Mouse (Mus musculus) embryonic facial prominence, embryonic 14.5 days (tissue): Measurements from ENCODE around the gene Cep170. TPM values are rescaled to one million over a fixed set of nuclear protein-coding genes. Genes with fewer than 3 reads are reported as not detected.

ENCODE experiments used
- ATAC-seq: fragments of 200-750 bp; cut with Nextera tagmentation; 2 replicates; pipeline ENCODE4 v1.8.0; 2017; ENCODE audit warnings: low read depth, moderate number of reproducible peaks, moderate TSS enrichment
- DNase-seq: peaks from one replicate; pipeline ENCODE4 v3.0.0-alpha.2; 2015; ENCODE audit warnings: low spot score
- H3K27ac ChIP-seq: fragments of 300-500 bp; sonication (generic); replicated peaks from 2 replicates; pipeline ENCODE4 v1.5.1; 2014; ENCODE audit warnings: low read depth, mild to moderate bottlenecking, low read length, moderate library complexity
- H3K27me3 ChIP-seq: fragments of 300-500 bp; sonication (generic); replicated peaks from 2 replicates; pipeline ENCODE4 v1.6.1; 2014; ENCODE audit warnings: low read length; ENCODE audit not compliant: control insufficient read depth, insufficient read depth
- H3K36me3 ChIP-seq: fragments of 300-500 bp; sonication (generic); 2 replicates; pipeline ENCODE4 v1.6.1; 2014; ENCODE audit warnings: low read length, mixed read lengths; ENCODE audit not compliant: control insufficient read depth, insufficient read depth
- H3K4me1 ChIP-seq: fragments of 300-500 bp; sonication (generic); 2 replicates; pipeline ENCODE4 v1.6.1; 2014; ENCODE audit warnings: antibody characterized with exemption, low read length; ENCODE audit not compliant: control insufficient read depth, insufficient read depth
- H3K4me2 ChIP-seq: fragments of 300-500 bp; sonication (generic); 2 replicates; pipeline ENCODE4 v1.6.1; 2014; ENCODE audit warnings: low read depth, mild to moderate bottlenecking, low read length, moderate library complexity, mixed read lengths
- H3K4me3 ChIP-seq: fragments of 300-500 bp; sonication (generic); 2 replicates; pipeline ENCODE4 v1.5.1; 2014; ENCODE audit warnings: low read depth, mild to moderate bottlenecking, low read length
- H3K9ac ChIP-seq: fragments of 300-500 bp; sonication (generic); 2 replicates; pipeline ENCODE4 v1.6.1; 2014; ENCODE audit warnings: low read depth, mild to moderate bottlenecking, low read length, moderate library complexity, mixed read lengths
- H3K9me3 ChIP-seq: fragments of 300-500 bp; sonication (generic); 2 replicates; pipeline ENCODE4 v1.6.1; 2016; ENCODE audit warnings: low read length; ENCODE audit not compliant: control insufficient read depth
- WGBS: fragments of 180-500 bp; shearing (Covaris S2); extraction: QIAGEN DNeasy Blood & Tissue Kit; methylation state at CpG from one replicate; pipeline ENCODE4 v1.1.7; 2014; 5-methylcytosine and 5-hydroxymethylcytosine counted together
- polyA plus RNA-seq: library from polyadenylated mRNA; unstranded; fragments of >200 nt; fragmentation: Nextera tagmentation; extraction: Ambion mirVana; gene quantifications from 2 replicates; pipeline ENCODE4 v1.2.1, GENCODE M21; 2014

Cep170 gene
- polyA plus RNA-seq, 1 experiment from 2014 or later, result 36.0 TPM

DNA sequence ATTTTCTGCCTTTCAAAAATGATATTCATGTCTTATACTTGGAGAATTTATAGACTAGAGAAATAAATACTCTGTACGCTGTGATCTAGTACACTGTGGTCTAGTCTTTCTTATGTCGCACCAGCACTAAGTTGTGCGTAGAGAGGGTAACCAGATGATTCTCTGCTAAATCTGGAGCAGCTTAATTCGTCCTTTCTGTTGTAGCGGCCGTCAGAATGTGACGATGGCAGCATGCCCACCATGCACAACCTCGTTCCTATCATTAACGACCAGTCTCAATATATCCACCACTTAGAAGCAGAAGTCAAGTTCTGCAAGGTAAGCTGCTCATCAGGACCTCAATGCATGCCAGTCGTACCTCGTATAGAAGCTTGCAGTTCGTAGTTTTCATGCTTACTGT lies 14.8 kb upstream of the Cep170 start:
- H3K4me1 ChIP-seq, result no peaks in the 10 kb centered on the region
- WGBS, result 90% methylated on average over 12 of the region's 12 CpGs
- no peaks in the 10 kb centered on the region for H3K9me3 ChIP-seq
- H3K27me3 ChIP-seq, result no peaks in the 10 kb centered on the region
- H3K36me3 ChIP-seq, result peaks cover 8% of the 10 kb centered on the region; the same call in 1 of the 2 replicates
- no peak overlapping the region for H3K27ac ChIP-seq
- DNase-seq (no peak), ATAC-seq (no peak)
- H3K9ac ChIP-seq, result no peak overlapping the region
- no peak overlapping the region for H3K4me2 ChIP-seq
- no peak overlapping the region for H3K4me3 ChIP-seq

DNA sequence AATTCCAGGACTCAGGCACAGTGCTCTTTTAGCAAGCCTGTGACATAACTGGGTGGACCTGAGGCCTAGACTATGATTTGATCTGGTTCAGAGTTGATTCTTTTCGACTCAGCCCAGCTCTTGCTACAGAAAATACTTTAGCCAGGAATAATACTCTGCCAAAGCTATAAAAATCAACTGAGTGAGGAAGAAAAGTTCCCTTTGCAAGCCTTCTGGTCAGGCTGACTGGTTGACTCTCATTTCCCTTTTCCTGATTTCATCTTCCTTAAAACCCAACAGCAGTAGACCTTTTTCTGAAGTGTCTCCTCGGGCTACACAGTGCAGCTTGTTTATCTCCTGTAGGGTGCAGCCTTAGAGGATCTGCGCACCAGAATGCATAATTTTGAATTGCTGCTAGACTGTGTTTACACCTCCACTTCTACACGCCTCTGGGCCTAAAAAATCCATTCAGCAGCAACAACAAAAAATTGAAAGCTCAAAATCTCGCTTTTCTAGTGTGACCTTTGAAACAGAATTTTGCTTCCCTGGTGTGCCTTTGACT lies 14.1 kb upstream of the Cep170 start:
- no peak overlapping the region for H3K4me3 ChIP-seq
- H3K4me1 ChIP-seq, result no peaks in the 10 kb centered on the region
- no peak overlapping the region for H3K4me2 ChIP-seq
- H3K9me3 ChIP-seq, result no peaks in the 10 kb centered on the region
- ATAC-seq (no peak), DNase-seq (no peak)
- H3K9ac ChIP-seq, result no peak overlapping the region
- H3K36me3 ChIP-seq, result peaks cover 8% of the 10 kb centered on the region; the same call in 1 of the 2 replicates
- H3K27ac ChIP-seq, result no peak overlapping the region
- no peaks in the 10 kb centered on the region for H3K27me3 ChIP-seq
- WGBS, result 79% methylated on average over 5 of the region's 5 CpGs

DNA sequence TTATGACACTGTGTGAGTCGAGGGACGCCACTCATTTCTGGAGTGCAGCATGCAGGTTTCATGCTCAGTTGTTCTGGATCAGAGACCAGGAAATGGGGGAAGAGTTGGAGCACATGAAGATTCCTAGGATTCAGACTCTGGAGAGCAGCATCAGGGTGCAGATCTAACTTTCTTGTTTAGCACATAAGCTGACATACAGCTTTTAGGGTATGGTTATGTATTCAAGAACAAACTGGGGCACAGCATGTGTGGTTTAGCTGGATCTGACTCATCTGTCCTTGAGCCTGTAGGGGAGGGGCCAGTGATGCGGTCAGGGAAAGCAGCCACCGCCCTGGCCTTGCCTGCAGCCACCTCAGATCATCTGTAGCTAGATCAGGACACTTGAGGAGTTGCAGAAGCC lies 13.5 kb upstream of the Cep170 start:
- DNase-seq, result no peak
- Histone ChIP-seq H3K4me1 (no peaks in the 10 kb centered on the region), H3K4me2 (no peak overlapping the region), H3K36me3 (peaks cover 8% of the 10 kb centered on the region; the same call in 1 of the 2 replicates), H3K9ac (no peak overlapping the region), H3K27me3 (no peaks in the 10 kb centered on the region), H3K9me3 (no peaks in the 10 kb centered on the region), H3K27ac (no peak overlapping the region), H3K4me3 (no peak overlapping the region)
- no peak for ATAC-seq
- WGBS, result 75% methylated on average over 4 of the region's 4 CpGs

DNA sequence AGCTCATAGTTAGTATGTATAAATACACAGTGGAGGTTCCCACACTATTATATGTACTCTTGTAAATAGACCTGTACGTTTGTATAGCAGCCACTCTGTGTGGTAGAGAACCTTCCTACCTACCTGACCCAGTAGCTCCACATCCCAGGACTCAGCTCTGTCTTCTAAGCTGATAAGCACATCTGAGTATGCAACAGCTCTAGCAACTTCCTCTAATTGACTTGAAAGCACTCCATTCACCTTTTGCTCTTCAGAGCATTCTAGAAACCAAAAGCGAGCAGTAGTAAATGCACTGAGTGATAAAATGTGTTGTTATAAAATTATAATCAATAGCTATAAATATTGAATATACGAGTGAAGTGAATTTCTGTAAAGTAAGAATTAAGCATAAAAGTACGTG lies 13.1 kb upstream of the Cep170 start:
- no peak overlapping the region for H3K9ac ChIP-seq

DNA sequence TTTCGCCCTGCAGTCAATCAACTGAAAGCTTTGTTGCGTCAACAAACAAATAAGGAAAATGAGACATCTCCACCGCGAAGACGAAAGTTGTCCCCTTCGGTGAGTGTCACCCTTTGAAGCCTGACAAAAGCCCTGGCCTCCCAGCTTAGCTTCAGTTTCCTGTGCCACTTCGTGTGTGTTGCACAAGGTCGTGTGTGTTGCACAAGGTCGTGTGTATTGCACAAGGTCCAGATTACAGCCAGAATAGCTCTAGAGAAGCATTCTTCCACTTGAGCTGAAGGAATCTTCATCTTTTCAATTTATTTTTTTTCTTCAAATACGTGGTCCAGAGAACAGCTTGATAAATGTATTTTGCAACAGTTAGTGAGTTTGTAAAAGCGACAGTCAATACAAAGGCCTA lies 12.3 kb upstream of the Cep170 start:
- Histone ChIP-seq H3K9me3 (no peaks in the 10 kb centered on the region), H3K4me1 (no peaks in the 10 kb centered on the region), H3K4me3 (no peak overlapping the region), H3K27ac (no peak overlapping the region), H3K9ac (no peak overlapping the region), H3K36me3 (peaks cover 8% of the 10 kb centered on the region; the same call in 1 of the 2 replicates), H3K27me3 (no peaks in the 10 kb centered on the region), H3K4me2 (no peak overlapping the region)
- 82% methylated on average over 11 of the region's 11 CpGs for WGBS
- no peak for ATAC-seq
- DNase-seq, result no peak

More for the DNA sequence above, 13.1 kb upstream of the Cep170 start:
- no peak overlapping the region for H3K4me2 ChIP-seq
- H3K9me3 ChIP-seq, result no peaks in the 10 kb centered on the region
- H3K36me3 ChIP-seq, result peaks cover 8% of the 10 kb centered on the region; the same call in 1 of the 2 replicates
- DNase-seq (no peak), ATAC-seq (no peak)
- no peaks in the 10 kb centered on the region for H3K4me1 ChIP-seq
- H3K27me3 ChIP-seq, result no peaks in the 10 kb centered on the region
- WGBS, result 85% methylated on average over 4 of the region's 4 CpGs
- H3K27ac ChIP-seq, result no peak overlapping the region
- H3K4me3 ChIP-seq, result no peak overlapping the region

DNA sequence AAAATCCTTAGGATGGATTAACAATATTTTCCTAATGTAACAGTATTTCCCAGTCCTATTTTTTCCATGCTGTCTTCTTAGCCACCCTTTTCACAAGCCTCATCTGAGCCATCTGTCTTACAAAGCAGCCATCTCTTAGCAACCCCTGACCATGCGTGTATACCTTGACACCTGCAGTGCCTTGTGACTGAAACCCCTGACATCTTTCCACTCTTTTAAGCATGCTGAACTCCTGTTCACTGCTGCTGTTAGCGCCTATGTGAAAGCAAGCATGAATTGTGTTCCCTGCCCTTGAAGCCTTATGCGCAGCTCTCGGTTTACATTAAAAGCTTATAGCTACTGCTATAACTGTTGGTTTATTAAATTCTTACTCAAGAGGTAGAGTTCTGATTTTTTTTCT lies 11.2 kb upstream of the Cep170 start:
- DNase-seq (no peak), ATAC-seq (no peak)
- Histone ChIP-seq H3K27ac (no peak overlapping the region), H3K4me3 (no peak overlapping the region), H3K9ac (no peak overlapping the region), H3K9me3 (no peaks in the 10 kb centered on the region), H3K27me3 (no peaks in the 10 kb centered on the region), H3K4me1 (no peaks in the 10 kb centered on the region), H3K36me3 (peaks cover 8% of the 10 kb centered on the region; the same call in 1 of the 2 replicates), H3K4me2 (no peak overlapping the region)
- 89% methylated on average over 4 of the region's 4 CpGs for WGBS

DNA sequence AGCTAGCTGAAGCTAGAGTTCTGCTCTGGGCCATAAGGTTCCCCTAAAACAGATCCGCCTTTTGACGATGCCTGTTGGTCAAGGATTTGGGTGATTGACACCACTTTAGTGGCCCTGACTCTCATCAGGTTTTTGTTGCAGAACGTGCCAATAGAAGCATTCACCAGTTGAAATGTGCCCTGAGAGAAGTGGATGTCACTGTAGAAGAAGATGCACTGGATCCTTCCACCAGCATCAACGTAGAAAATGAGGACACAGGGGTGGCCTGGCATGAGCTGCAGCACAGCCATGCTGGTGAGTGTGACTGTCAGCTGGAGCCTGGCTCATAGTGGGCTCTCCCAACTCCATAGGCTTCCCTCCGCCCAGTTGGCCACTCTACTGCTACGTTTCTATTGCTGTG lies 10.7 kb upstream of the Cep170 start:
- ATAC-seq (no peak), DNase-seq (no peak)
- Histone ChIP-seq H3K9ac (no peak overlapping the region), H3K9me3 (no peaks in the 10 kb centered on the region), H3K4me3 (no peak overlapping the region), H3K4me2 (no peak overlapping the region), H3K4me1 (no peaks in the 10 kb centered on the region), H3K36me3 (peaks cover 8% of the 10 kb centered on the region; the same call in 1 of the 2 replicates), H3K27ac (no peak overlapping the region), H3K27me3 (no peaks in the 10 kb centered on the region)
- 83% methylated on average over 6 of the region's 6 CpGs for WGBS

DNA sequence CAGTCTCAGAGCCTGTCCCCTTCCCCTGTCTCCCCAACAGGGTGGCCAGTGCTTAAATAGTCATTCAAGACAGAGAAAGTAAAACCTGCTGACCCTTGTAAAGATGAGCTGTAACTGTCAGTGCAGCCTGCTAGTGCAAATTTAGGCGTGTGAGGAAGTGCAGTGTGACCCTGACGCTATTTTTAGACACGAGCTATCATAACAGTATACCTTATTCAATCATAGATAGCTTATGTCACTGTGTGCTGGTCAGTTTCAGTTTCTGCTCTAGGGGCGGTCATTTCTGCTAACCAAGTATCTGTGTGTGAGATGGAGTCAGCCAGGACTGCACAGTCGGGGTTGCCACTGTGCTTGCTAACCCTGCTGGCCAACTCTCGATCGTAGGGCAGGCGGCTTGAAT lies 10.0 kb upstream of the Cep170 start:
- peaks cover 7% of the 10 kb centered on the region; the same call in 1 of the 2 replicates for H3K36me3 ChIP-seq
- no peaks in the 10 kb centered on the region for H3K9me3 ChIP-seq
- WGBS, result 83% methylated on average over 8 of the region's 8 CpGs
- no peak overlapping the region for H3K4me2 ChIP-seq
- no peak for ATAC-seq
- no peak overlapping the region for H3K4me3 ChIP-seq
- H3K27me3 ChIP-seq, result no peaks in the 10 kb centered on the region
- H3K9ac ChIP-seq, result no peak overlapping the region
- no peaks in the 10 kb centered on the region for H3K4me1 ChIP-seq
- no peak overlapping the region for H3K27ac ChIP-seq
- DNase-seq, result no peak

DNA sequence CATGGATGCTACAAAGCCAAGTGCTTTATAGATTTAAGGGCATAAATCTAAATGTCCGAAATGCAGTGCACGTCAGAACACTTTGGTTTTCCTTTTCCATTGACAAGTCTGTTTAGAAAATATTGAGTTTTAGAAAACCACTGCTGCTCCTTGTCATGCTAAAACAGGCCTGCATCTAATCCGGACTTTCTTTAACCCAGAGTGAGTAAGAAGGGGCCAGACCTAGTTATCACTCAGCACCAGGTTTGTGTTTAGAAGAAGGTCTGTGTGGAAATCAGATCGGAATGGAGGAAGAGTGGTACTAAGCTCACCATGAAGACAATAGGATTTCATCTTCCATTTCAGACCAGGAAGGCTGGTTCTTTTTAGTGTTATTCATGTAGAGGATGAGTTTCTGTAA lies 9.1 kb upstream of the Cep170 start:
- no peak for ATAC-seq
- Histone ChIP-seq H3K36me3 (peaks cover 3% of the 10 kb centered on the region; the same call in 1 of the 2 replicates), H3K27ac (0 out of 2 replicates have a peak overlapping the region, but pooled peaks have one; percentile 10), H3K4me3 (no peak overlapping the region), H3K9me3 (no peaks in the 10 kb centered on the region), H3K27me3 (no peaks in the 10 kb centered on the region), H3K9ac (no peak overlapping the region), H3K4me1 (no peaks in the 10 kb centered on the region), H3K4me2 (no peak overlapping the region)
- WGBS, result 70% methylated on average over 4 of the region's 4 CpGs
- no peak for DNase-seq
